Mouse (Mus musculus) thymus, adult 2 months (tissue): ENCODE data around the gene Kdm1b.

Experiments
- CTCF ChIP-seq: fragments of 200-500 bp; IDR thresholded peaks from 2 replicates; pipeline ENCODE4 v1.5.1; 2012; ENCODE audit warnings: mild to moderate bottlenecking, control low read depth, low read length, moderate library complexity, borderline replicate concordance; ENCODE audit not compliant: control insufficient read depth, poor library complexity, insufficient read depth; ENCODE audit errors: extremely low read depth
- POLR2A ChIP-seq: fragments of 200-500 bp; IDR thresholded peaks from 2 replicates; pipeline ENCODE4 v1.6.1; 2012; ENCODE audit warnings: mild to moderate bottlenecking, low read length, control low read depth, moderate library complexity; ENCODE audit not compliant: control insufficient read depth, poor library complexity, insufficient read depth; ENCODE audit errors: extremely low read depth

- TF ChIP-seq CTCF (no peak), POLR2A (no peak)
Measured at GRCm38 (mm10) chr13:47099265-47099664, 56.0 kb downstream of the Kdm1b start.
